Mouse (Mus musculus) thymus, adult 2 months (tissue): ENCODE results near the gene Tectb.

Source experiments
- CTCF ChIP-seq: fragments of 200-500 bp; IDR thresholded peaks from 2 replicates; pipeline ENCODE4 v1.5.1; 2012; ENCODE audit warnings: mild to moderate bottlenecking, control low read depth, low read length, moderate library complexity, borderline replicate concordance; ENCODE audit not compliant: control insufficient read depth, poor library complexity, insufficient read depth; ENCODE audit errors: extremely low read depth
- POLR2A ChIP-seq: fragments of 200-500 bp; IDR thresholded peaks from 2 replicates; pipeline ENCODE4 v1.6.1; 2012; ENCODE audit warnings: mild to moderate bottlenecking, low read length, control low read depth, moderate library complexity; ENCODE audit not compliant: control insufficient read depth, poor library complexity, insufficient read depth; ENCODE audit errors: extremely low read depth

GRCm38 (mm10) chr19:55147568-55147967 lies 33.0 kb upstream of the Tectb start:
- TF ChIP-seq CTCF, result no peak
- TF ChIP-seq POLR2A, result no peak
